Mouse (Mus musculus) limb, embryonic 12.5 days (tissue): ENCODE measurements around the gene Ces1b. TPM values are rescaled to one million over a fixed set of nuclear protein-coding genes. Genes with fewer than 3 reads are reported as not detected.
A peak's percentile ranks its signal among the peaks of the same experiment; 100 is the strongest.

ENCODE experiments used
- ATAC-seq: fragments of 200-750 bp; cut with Nextera tagmentation; 2 replicates; pipeline ENCODE4 v1.8.0; 2017; ENCODE audit warnings: low read depth, moderate TSS enrichment; ENCODE audit not compliant: insufficient number of reproducible peaks, insufficient read depth, low FRiP score, low TSS enrichment
- H3K27ac ChIP-seq: fragments of 300-500 bp; sonication (generic); 2 replicates; pipeline ENCODE4 v1.5.1; 2016; ENCODE audit warnings: mild to moderate bottlenecking, moderate library complexity
- H3K27me3 ChIP-seq: fragments of 300-500 bp; sonication (generic); 2 replicates; pipeline ENCODE4 v1.6.1; 2016; ENCODE audit warnings: mild to moderate bottlenecking, moderate library complexity
- H3K36me3 ChIP-seq: fragments of 300-500 bp; sonication (generic); 2 replicates; pipeline ENCODE4 v1.6.1; 2016; ENCODE audit warnings: mild to moderate bottlenecking, moderate library complexity
- H3K4me1 ChIP-seq: fragments of 300-500 bp; sonication (generic); replicated peaks from 2 replicates; pipeline ENCODE4 v1.6.1; 2016
- H3K4me2 ChIP-seq: fragments of 300-500 bp; sonication (generic); 2 replicates; pipeline ENCODE4 v1.6.1; 2016; ENCODE audit warnings: mild to moderate bottlenecking, moderate library complexity
- H3K4me3 ChIP-seq: fragments of 300-500 bp; sonication (generic); replicated peaks from 2 replicates; pipeline ENCODE4 v1.5.1; 2016; ENCODE audit warnings: mild to moderate bottlenecking
- H3K9ac ChIP-seq: fragments of 300-500 bp; sonication (generic); replicated peaks from 2 replicates; pipeline ENCODE4 v1.6.1; 2016; ENCODE audit warnings: mild to moderate bottlenecking, moderate library complexity
- H3K9me3 ChIP-seq: fragments of 300-500 bp; sonication (generic); 2 replicates; pipeline ENCODE4 v1.6.1; 2016; ENCODE audit warnings: mild to moderate bottlenecking, moderate library complexity
- WGBS: fragments of 180-500 bp; shearing (Covaris S2); methylation state at CpG from one replicate; pipeline ENCODE4 v1.1.7; 2016; 5-methylcytosine and 5-hydroxymethylcytosine counted together
- polyA plus RNA-seq: library from polyadenylated mRNA; unstranded; fragments of >200 nt; fragmentation: Nextera tagmentation; extraction: Ambion mirVana; gene quantifications from 2 replicates; pipeline ENCODE4 v1.2.1, GENCODE M21; 2016

Ces1b gene
- polyA plus RNA-seq: not detected in 2 replicates

DNA sequence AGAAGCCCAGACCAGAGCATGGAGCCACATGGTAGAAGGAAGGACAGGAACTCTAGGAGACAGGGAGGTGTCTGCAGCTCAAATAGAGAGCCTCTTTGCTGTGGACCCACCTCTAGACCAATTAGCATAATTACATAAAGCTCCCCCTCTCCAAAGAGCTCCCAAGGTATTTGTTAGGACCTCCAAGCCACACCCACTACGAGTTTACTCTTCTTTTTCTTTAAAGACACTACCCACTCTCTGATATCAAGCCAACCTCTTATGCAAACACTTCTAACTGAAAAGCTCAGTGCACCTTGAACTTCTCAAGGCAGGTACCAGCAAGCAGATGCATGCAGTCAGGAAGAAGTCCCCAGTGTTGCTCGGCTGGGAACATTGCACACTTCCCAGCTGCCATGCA, at the start of gene Ces1b:
Ces1b (minus strand) TSS at position 131 of the 400 bp plus-strand sequence.
- WGBS: 71% methylated on average over 2 of the region's 2 CpGs
- no peak for ATAC-seq

DNA sequence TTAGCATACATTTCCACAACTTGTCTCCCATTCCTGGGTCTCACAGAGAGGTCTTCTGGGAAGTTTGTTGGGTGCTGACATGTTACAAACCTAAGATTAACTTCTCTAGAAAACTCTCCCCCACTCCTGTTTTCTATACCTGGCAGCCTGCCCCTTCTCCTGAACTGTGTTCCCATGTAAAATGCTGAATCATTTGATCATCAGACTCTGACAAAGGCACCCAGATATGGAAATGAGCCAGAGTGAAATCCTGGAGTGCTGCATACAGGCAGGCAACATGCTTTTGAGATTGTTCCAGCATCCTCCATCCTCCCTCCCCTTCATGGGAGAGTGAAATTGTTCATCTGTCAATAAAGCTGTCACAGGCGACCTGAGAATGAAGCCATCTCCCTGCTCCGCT, 46.7 kb upstream of the Ces1b start:
- WGBS: 86% methylated on average over 2 of the region's 2 CpGs
- Histone ChIP-seq H3K4me1 (no peaks in the 10 kb centered on the region), H3K4me3 (no peak overlapping the region), H3K27ac (no peak overlapping the region), H3K36me3 (no peaks in the 10 kb centered on the region), H3K27me3 (no peaks in the 10 kb centered on the region), H3K9me3 (no peaks in the 10 kb centered on the region), H3K4me2 (no peak overlapping the region), H3K9ac (no peak overlapping the region)
- ATAC-seq: no peak

More for the DNA sequence above, at the start of gene Ces1b:
- H3K27me3 ChIP-seq: no peaks in the 10 kb centered on the region
- no peak within 1 kb of the TSS for H3K4me2 ChIP-seq
- no peak within 1 kb of the TSS for H3K27ac ChIP-seq
- H3K9me3 ChIP-seq: no peaks in the 10 kb centered on the region
- H3K36me3 ChIP-seq: no peaks in the 10 kb centered on the region
- H3K9ac ChIP-seq: no peak within 1 kb of the TSS
- no peaks in the 10 kb centered on the region for H3K4me1 ChIP-seq
- H3K4me3 ChIP-seq: no peak within 1 kb of the TSS

DNA sequence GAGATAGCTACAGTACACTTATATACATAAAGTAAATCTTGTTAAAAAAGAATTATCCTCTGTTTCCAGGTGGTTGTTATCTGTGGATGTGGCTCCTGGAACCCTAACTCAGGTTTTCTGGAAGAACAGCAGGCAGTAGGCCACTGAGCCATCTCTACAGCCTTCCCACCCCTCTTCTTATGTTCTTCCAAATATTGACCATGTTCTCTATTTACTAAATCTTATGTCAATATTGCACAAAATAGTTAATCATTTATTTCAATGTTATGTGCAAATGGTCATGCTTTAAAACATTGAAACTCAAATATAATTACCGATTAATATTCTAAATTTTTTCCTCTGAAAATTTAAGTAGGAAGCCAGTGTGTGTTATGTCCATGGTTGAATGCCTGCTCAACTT, 42.2 kb upstream of the Ces1b start:
- no peak for ATAC-seq
- no peak overlapping the region for H3K27ac ChIP-seq
- no peak overlapping the region for H3K4me3 ChIP-seq
- H3K9ac ChIP-seq: no peak overlapping the region
- no peaks in the 10 kb centered on the region for H3K4me1 ChIP-seq
- H3K27me3 ChIP-seq: no peaks in the 10 kb centered on the region
- no peaks in the 10 kb centered on the region for H3K9me3 ChIP-seq
- H3K4me2 ChIP-seq: no peak overlapping the region
- H3K36me3 ChIP-seq: no peaks in the 10 kb centered on the region
- 86% methylated on average over 1 of the region's 1 CpGs for WGBS

DNA sequence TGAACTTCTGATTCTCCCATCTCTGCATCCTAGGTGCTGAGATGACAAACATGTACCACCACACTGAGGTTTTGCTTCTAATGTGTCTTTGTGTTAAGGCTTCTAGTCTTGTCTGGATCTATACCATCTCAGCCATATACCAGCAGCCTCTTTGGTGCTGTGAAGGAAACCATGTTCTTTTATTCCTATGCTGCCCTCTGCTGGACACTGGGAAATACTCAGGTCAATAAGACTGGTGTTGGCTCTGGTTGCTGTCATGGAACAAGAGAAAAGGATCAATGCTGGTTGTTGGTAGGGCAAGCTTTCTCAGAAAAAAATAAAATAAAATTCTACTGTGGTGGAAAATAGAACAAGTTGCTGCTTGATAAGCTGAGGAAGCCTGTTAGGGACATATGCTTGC, 15.6 kb upstream of the Ces1b start:
- ATAC-seq: no peak

DNA sequence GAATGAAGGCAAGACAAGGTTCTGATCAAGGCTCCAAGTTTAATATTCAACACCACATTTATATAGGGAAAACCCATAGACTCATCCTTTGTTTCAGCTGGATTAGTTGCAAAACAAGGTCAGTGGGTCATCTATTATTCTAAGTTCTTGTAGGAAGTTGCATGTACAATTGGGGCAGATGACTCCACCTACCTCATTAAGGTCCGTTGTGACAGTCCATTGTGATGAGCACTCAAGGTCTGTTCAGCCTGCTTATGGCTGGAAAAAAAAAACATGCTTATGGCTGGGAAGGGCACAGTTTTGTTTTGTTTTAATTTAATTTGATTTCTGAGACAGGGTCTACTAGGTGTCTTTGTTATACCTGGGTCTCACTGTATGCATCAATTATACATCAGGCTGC, 11.5 kb upstream of the Ces1b start:
- WGBS: 73% methylated on average over 1 of the region's 1 CpGs
- H3K4me3 ChIP-seq: no peak overlapping the region
- H3K9ac ChIP-seq: no peak overlapping the region
- no peaks in the 10 kb centered on the region for H3K27me3 ChIP-seq
- H3K27ac ChIP-seq: no peak overlapping the region
- H3K4me1 ChIP-seq: peaks cover 7% of the 10 kb centered on the region
- H3K4me2 ChIP-seq: no peak overlapping the region
- H3K36me3 ChIP-seq: no peaks in the 10 kb centered on the region
- ATAC-seq: no peak
- H3K9me3 ChIP-seq: no peaks in the 10 kb centered on the region

More for the DNA sequence above, 15.6 kb upstream of the Ces1b start:
- H3K4me3 ChIP-seq: no peak overlapping the region
- no peaks in the 10 kb centered on the region for H3K27me3 ChIP-seq
- H3K36me3 ChIP-seq: no peaks in the 10 kb centered on the region
- no peak overlapping the region for H3K9ac ChIP-seq
- 0 out of 2 replicates have a peak, but pooled peaks cover 4% of the 10 kb centered on the region for H3K9me3 ChIP-seq
- H3K4me1 ChIP-seq: no peaks in the 10 kb centered on the region
- no peak overlapping the region for H3K27ac ChIP-seq
- no peak overlapping the region for H3K4me2 ChIP-seq

DNA sequence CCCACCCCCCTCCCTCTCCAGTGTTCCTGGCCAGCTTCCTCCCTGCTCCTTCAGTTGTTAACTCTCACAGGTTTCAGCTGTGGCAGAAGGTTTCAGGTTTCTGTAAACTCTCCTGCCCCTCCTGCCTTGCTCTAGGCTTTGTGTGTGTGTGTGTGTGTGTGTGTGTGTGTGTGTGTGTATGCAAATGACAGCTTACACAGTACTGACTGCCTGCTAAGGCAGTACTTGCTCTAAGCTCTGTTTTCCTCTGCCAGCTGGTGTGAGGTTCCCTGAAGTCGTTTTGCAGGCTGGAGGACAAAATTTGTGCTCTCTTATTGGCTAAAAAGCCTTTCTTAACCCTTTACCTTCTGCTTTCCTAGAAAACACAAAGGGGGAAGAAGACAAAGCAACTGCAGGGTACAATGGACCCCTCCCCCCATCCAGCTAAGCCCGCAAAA, 8.9 kb upstream of the Ces1b start:
- H3K9ac ChIP-seq: 0 out of 2 replicates have a peak overlapping the region, but pooled peaks have one; percentile 31
- peak; percentile 98 for ATAC-seq
- WGBS: 5% methylated on average over 2 of the region's 2 CpGs
- H3K27me3 ChIP-seq: no peaks in the 10 kb centered on the region
- peaks cover 7% of the 10 kb centered on the region for H3K4me1 ChIP-seq
- peak overlapping the region; percentile 64; the same call in 1 of the 2 replicates for H3K27ac ChIP-seq
- H3K4me2 ChIP-seq: peak overlapping the region; percentile 47
- no peaks in the 10 kb centered on the region for H3K36me3 ChIP-seq
- H3K9me3 ChIP-seq: no peaks in the 10 kb centered on the region
- H3K4me3 ChIP-seq: peak overlapping the region; percentile 9

DNA sequence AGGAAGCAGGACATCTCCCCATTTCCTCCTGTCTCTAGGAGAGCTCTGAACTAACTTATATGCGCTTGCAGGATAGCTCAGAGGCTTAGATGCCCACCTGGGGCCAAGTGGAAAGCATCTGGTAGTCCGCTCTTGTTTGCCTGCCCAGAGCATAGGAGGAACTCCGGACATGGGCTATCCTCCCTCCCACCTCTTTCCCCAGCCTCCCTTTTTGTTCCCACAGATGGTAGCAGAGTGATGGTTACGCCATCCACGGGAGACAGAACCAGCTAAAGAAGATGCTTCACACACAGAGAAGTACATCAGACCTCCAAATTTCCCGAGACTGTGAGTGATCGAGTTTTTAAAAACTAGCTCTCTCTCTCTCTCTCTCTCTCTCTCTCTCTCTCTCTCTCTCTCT, 8.4 kb upstream of the Ces1b start:
- H3K36me3 ChIP-seq: no peaks in the 10 kb centered on the region
- peak overlapping the region; percentile 47 for H3K4me2 ChIP-seq
- peaks cover 7% of the 10 kb centered on the region for H3K4me1 ChIP-seq
- H3K27ac ChIP-seq: peak overlapping the region; percentile 64; the same call in 1 of the 2 replicates
- ATAC-seq: 0 out of 2 replicates have a peak, but pooled peaks have one; percentile 29
- 0 out of 2 replicates have a peak overlapping the region, but pooled peaks have one; percentile 31 for H3K9ac ChIP-seq
- H3K27me3 ChIP-seq: no peaks in the 10 kb centered on the region
- 27% methylated on average over 7 of the region's 7 CpGs for WGBS
- H3K9me3 ChIP-seq: no peaks in the 10 kb centered on the region
- peak overlapping the region; percentile 9 for H3K4me3 ChIP-seq

DNA sequence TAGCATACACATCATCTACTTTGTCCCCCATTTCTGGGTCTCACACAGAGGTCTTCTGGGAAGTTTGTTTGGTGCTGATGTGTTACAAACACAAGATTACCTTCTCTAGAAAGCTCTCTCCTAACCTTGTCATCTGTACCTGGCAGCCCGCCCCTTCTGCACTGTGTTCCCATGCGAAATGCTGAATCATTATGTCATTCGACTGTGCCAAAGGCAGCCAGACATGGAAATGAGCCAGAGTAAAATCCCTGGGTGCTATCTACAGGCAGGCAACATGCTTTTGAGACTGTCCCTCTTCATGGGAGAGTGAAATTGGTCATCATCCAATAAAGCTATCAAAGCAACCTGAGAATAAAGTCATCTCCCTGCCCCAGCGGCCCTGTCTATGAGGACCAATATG, 4.6 kb downstream of the Ces1b start:
- no peaks in the 10 kb centered on the region for H3K36me3 ChIP-seq
- WGBS: 90% methylated on average over 4 of the region's 4 CpGs

DNA sequence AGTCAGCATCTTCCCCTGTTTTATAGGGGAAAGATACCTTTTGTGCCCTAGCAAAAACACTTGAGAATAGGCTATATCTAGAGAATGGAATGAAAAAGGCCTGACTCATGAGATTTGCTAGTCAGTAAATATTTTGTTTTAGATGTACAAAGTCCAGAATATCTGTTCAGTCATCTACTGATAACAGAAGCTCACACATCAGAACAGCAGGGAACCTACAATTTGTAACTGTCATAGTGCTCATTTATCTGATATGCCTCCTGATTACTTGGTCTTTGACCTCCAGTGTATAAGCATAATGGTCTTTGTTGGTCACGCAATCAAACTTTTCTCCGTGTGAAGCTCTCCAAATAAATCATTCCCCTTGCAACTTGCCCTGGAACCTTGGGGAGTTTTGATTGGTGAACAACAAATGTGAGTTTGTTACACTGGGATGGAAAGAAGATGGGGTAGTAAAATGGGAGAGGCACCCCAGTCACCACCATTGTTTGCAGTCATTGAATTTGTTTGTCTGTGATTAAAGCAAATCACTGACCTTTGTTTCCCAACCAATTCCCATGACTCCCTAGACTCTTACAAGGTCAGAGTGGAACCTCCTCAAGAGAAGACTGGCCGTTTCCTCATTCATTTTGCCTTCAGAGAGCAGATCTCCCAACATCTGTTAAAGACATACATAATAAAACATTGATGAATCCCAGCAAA, 16.2 kb downstream of the Ces1b start:
- Histone ChIP-seq H3K4me2 (no peak overlapping the region), H3K4me1 (no peaks in the 10 kb centered on the region), H3K27me3 (no peaks in the 10 kb centered on the region), H3K9me3 (no peaks in the 10 kb centered on the region), H3K9ac (no peak overlapping the region), H3K4me3 (no peak overlapping the region), H3K36me3 (no peaks in the 10 kb centered on the region), H3K27ac (no peak overlapping the region)
- WGBS: 81% methylated on average over 3 of the region's 3 CpGs
- no peak for ATAC-seq

More for the DNA sequence above, 4.6 kb downstream of the Ces1b start:
- Histone ChIP-seq H3K4me2 (no peak overlapping the region), H3K4me1 (no peaks in the 10 kb centered on the region), H3K9me3 (no peaks in the 10 kb centered on the region), H3K9ac (no peak overlapping the region), H3K27ac (no peak overlapping the region), H3K27me3 (no peaks in the 10 kb centered on the region), H3K4me3 (no peak overlapping the region)
- no peak for ATAC-seq

DNA sequence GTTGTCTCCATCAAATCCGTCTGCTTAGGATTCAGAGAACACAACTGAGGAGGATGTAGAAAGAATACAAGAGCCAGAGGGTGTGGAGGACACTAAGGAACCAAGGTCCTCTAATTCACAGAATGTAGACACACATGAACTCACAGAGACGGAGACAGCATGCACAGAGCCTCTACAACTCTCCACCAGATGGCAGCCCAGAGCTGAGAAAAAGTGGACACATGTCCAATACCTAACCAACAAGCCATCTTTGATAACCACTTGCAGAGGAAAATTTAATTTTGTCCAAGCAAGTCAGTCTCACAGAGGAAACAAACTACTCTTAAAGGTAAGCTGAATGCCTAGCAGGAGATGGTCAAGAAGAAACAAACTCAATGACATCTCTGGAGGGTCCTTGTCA, 20.6 kb downstream of the Ces1b start:
- Histone ChIP-seq H3K27me3 (no peaks in the 10 kb centered on the region), H3K4me1 (no peaks in the 10 kb centered on the region), H3K9me3 (no peaks in the 10 kb centered on the region), H3K9ac (no peak overlapping the region), H3K27ac (no peak overlapping the region), H3K36me3 (no peaks in the 10 kb centered on the region), H3K4me2 (no peak overlapping the region), H3K4me3 (no peak overlapping the region)
- no peak for ATAC-seq
- 16% methylated on average over 2 of the region's 2 CpGs for WGBS

DNA sequence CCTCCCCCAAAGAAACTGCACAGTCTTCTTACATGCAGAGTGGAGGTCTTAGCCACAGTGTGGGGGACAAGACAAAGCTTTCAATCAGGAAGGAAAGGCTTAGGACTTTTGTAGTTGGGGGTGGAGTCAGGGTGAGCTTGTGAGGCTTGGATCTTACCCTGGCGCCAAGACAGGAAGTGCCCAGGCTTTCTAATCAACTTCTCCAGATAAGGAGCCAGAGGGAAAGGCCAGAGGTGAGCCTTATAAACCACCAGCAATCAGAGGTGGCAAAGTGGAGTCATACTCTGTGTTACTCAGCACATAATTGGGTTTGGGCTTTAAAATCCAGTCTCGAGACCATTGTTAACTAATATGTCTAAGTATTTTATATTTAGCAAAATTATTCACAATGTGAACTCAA, 24.6 kb downstream of the Ces1b start:
- no peaks in the 10 kb centered on the region for H3K27me3 ChIP-seq
- no peaks in the 10 kb centered on the region for H3K36me3 ChIP-seq
- no peak overlapping the region for H3K4me2 ChIP-seq
- no peak overlapping the region for H3K4me3 ChIP-seq
- no peaks in the 10 kb centered on the region for H3K9me3 ChIP-seq
- 45% methylated on average over 2 of the region's 2 CpGs for WGBS
- H3K4me1 ChIP-seq: no peaks in the 10 kb centered on the region
- no peak overlapping the region for H3K9ac ChIP-seq
- ATAC-seq: no peak
- no peak overlapping the region for H3K27ac ChIP-seq
